9 mouse cellular contexts compared by ENCODE assay signal in the genomic region with DNA sequence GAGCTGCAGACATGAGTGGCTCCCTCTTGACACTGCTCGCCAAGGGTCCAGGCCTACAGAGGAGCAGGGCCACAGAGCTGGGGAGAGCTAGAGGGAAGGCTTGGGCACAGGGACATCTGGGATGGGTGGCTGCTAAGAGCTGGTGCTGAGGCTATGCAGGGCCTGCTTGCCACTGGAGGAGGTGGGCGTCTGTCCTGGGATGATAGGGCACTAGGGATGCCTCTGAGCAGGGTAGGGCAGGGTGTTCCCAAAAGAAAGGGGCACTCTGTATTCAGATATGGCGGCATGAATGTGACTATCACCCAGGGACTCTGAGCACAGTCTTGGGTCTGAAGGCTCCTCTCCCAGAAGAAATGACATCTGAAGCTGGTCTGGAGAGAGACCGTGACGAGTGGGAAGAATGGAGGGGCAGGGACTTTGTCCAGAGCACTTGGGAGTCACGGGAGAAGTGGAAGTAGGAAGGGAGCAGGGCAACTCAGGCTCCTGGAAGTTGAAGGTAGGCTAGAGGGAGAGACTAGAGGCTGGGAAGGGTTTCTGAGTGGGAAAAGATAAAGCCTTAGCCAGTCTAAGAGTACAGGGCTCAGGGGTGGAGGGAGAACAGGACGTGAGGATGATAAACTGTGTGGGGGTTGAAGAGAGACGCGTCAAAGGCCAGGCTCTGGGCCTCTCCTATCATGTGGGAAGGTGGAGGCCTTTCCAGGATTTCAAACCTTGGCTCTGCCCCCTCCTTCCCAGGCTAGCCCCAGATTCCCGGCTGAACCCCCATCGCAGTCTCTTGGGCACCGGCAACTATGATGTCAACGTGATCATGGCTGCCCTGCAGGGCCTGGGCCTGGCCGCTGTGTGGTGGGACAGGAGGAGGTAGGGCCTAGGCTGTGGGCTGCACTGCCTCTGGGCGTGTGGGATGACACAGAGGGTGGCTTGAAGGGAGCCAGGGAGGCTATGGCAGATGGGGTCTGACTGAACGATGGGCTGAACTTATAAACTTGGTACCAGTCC. TPM values are rescaled to one million over a fixed set of nuclear protein-coding genes. Genes with fewer than 3 reads are reported as not detected.
DNase-seq lines count a peak whose midpoint lies in the region; ATAC-seq and TF ChIP-seq lines count a peak whose summit lies in the region.
"Had no signal": no experiment of that assay in that cellular context is flagged by ENCODE, and none has a peak within 500 bp of the region (broad histone marks: within the 10 kb centered on the region; RNA-seq: fewer than 3 reads in every experiment).

No protein-coding gene starts in this region.

- H3K9me3 ChIP-seq in forebrain, embryonic 15.5 days, result no peaks in the 10 kb centered on the region
- H3K9me3 ChIP-seq in midbrain, embryonic 10.5 days (replicated peaks), result no peaks in the 10 kb centered on the region
- no peaks in the 10 kb centered on the region for H3K9me3 ChIP-seq in kidney, embryonic 16.5 days (ENCODE audit: low read length)

- no peak for TF ChIP-seq POLR2A in cortical plate, adult 2 months (IDR thresholded peaks at IDR 0.05; ENCODE audit: extremely low read depth, insufficient read depth, low read length)

- peak overlapping the region; percentile 54; the same call in 1 of the 2 replicates for H3K4me2 ChIP-seq in forebrain, embryonic 15.5 days (replicated peaks)
- no peak overlapping the region for H3K4me2 ChIP-seq in kidney, embryonic 16.5 days (replicated peaks; ENCODE audit: low read depth, low read length)

- H3K27ac ChIP-seq in cortical plate, adult 2 months (ENCODE audit: insufficient read depth, low read length), result peak overlapping the region; percentile 40; the same call in 1 of the 2 replicates
- peak overlapping the region; percentile 92 for H3K27ac ChIP-seq in forebrain, embryonic 15.5 days (replicated peaks)
- peak overlapping the region; percentile 88 for H3K27ac ChIP-seq in midbrain, embryonic 10.5 days (replicated peaks)
- no peak overlapping the region for H3K27ac ChIP-seq in kidney, embryonic 16.5 days (ENCODE audit: low read length)

- no peak for TF ChIP-seq CTCF in cortical plate, adult 2 months (IDR thresholded peaks at IDR 0.05; ENCODE audit: extremely low read depth, insufficient read depth, low read length)

- peak; percentile 5 to 18 for DNase-seq in layer of hippocampus, adult 8-10 months (ENCODE audit: low spot score in 2 of 2)
- DNase-seq in layer of hippocampus, adult 18-20 months (ENCODE audit: low spot score in 2 of 2), result no peak
- DNase-seq in midbrain, embryonic 10.5 days (ENCODE audit: low spot score), result no peak
- DNase-seq in adrenal gland, postnatal 10 days, result no peak
- DNase-seq in left cerebral cortex, adult 11 months (ENCODE audit: low spot score), result no peak

- no peak for ATAC-seq in forebrain, embryonic 15.5 days (replicated peaks)
- ATAC-seq in kidney, embryonic 16.5 days (ENCODE audit: low FRiP score, low TSS enrichment), result no peak
- ATAC-seq: Patski had no signal

- no peak overlapping the region for H3K4me3 ChIP-seq in cortical plate, adult 2 months (ENCODE audit: insufficient read depth, low read length)
- H3K4me3 ChIP-seq in forebrain, embryonic 15.5 days, result no peak overlapping the region
- H3K4me3 ChIP-seq in midbrain, embryonic 10.5 days, result peak overlapping the region; percentile 64; the same call in 1 of the 2 replicates
- H3K4me3 ChIP-seq in kidney, embryonic 16.5 days (ENCODE audit: low read length), result no peak overlapping the region

- H3K36me3 ChIP-seq in forebrain, embryonic 15.5 days, result no peaks in the 10 kb centered on the region
- H3K36me3 ChIP-seq in midbrain, embryonic 10.5 days, result no peaks in the 10 kb centered on the region
- no peaks in the 10 kb centered on the region for H3K36me3 ChIP-seq in kidney, embryonic 16.5 days (ENCODE audit: insufficient read depth, low read length)

- H3K9ac ChIP-seq in forebrain, embryonic 15.5 days (replicated peaks), result no peak overlapping the region
- H3K9ac ChIP-seq in kidney, embryonic 16.5 days (replicated peaks; ENCODE audit: low read length), result no peak overlapping the region

- H3K4me1 ChIP-seq in cortical plate, adult 2 months (ENCODE audit: control insufficient read depth, insufficient read depth, low read length), result 0 out of 2 replicates have a peak, but pooled peaks cover 2% of the 10 kb centered on the region
- peaks cover 54% of the 10 kb centered on the region for H3K4me1 ChIP-seq in forebrain, embryonic 15.5 days
- H3K4me1 ChIP-seq in midbrain, embryonic 10.5 days, result peaks cover 81% of the 10 kb centered on the region
- H3K4me1 ChIP-seq in kidney, embryonic 16.5 days (ENCODE audit: insufficient read depth, low read length), result peaks cover 9% of the 10 kb centered on the region

- 91% methylated on average over 16 of the region's 16 CpGs for WGBS in forebrain, embryonic 15.5 days
- 88% methylated on average over 16 of the region's 16 CpGs for WGBS in midbrain, embryonic 10.5 days
- 88% methylated on average over 16 of the region's 16 CpGs for WGBS in kidney, embryonic 16.5 days

- no peaks in the 10 kb centered on the region for H3K27me3 ChIP-seq in forebrain, embryonic 15.5 days
- peaks cover 12% of the 10 kb centered on the region for H3K27me3 ChIP-seq in midbrain, embryonic 10.5 days (ENCODE audit: low read depth, poor library complexity, severe bottlenecking)
- peaks cover 6% of the 10 kb centered on the region; the same call in 1 of the 2 replicates for H3K27me3 ChIP-seq in kidney, embryonic 16.5 days (ENCODE audit: insufficient read depth, low read length)

RNA-seq across cellular contexts. Expression of a gene that starts 2.2 kb away (rescaled TPM):
- 100 to 1,000 TPM in 2 of 4 experiments, 10 to 100 TPM in 2; 97.1 to 114 (median 103) TPM for total RNA-seq in layer of hippocampus, adult 8-10 months (2022)
- total RNA-seq in layer of hippocampus, adult 18-20 months (2021), result 100 to 1,000 TPM in 1 of 2 experiments, 10 to 100 TPM in 1; 86.1 to 100 TPM
- 232 and 256 TPM in 2 replicates for polyA plus RNA-seq in cortical plate, adult 2 months (2012; rRNA removed)
- polyA plus RNA-seq in forebrain, embryonic 15.5 days (2015; fragmentation: Nextera tagmentation; extraction: Ambion mirVana), result 52.5 and 56.6 TPM in 2 replicates
- polyA plus RNA-seq in midbrain, embryonic 10.5 days (2016; fragmentation: Nextera tagmentation; extraction: Ambion mirVana), result 71.6 and 76.8 TPM in 2 replicates
- total RNA-seq in adrenal gland, postnatal 10 days (2021), result 10 to 100 TPM; 42.2 to 52.0 TPM
- polyA plus RNA-seq in kidney, embryonic 16.5 days (2015; fragmentation: Nextera tagmentation; extraction: Ambion mirVana), result 88.1 and 89.5 TPM in 2 replicates

RNA-seq across cellular contexts. Expression of a gene that starts 4.8 kb away (rescaled TPM):
- 10 to 100 TPM; 11.1 to 13.6 (median 12.4) TPM for total RNA-seq in layer of hippocampus, adult 8-10 months (2022)
- 10 to 100 TPM; 13.0 TPM for total RNA-seq in layer of hippocampus, adult 18-20 months (2021)
- 8.2 and 8.7 TPM in 2 replicates for polyA plus RNA-seq in cortical plate, adult 2 months (2012; rRNA removed)
- 4.3 and 5.8 TPM in 2 replicates for polyA plus RNA-seq in forebrain, embryonic 15.5 days (2015; fragmentation: Nextera tagmentation; extraction: Ambion mirVana)
- 0.99 and 2.0 TPM in 2 replicates for polyA plus RNA-seq in midbrain, embryonic 10.5 days (2016; fragmentation: Nextera tagmentation; extraction: Ambion mirVana)
- total RNA-seq in adrenal gland, postnatal 10 days (2021), result 10 to 100 TPM in 1 of 2 experiments, 1 to 10 TPM in 1; 8.4 to 14.5 TPM
- 6.9 and 7.7 TPM in 2 replicates for polyA plus RNA-seq in kidney, embryonic 16.5 days (2015; fragmentation: Nextera tagmentation; extraction: Ambion mirVana)
- polyA plus RNA-seq: Patski had no signal

RNA-seq across cellular contexts. Expression of a gene that starts 26.4 kb away (rescaled TPM):
- 100 to 1,000 TPM; 201 to 225 (median 215) TPM for total RNA-seq in layer of hippocampus, adult 8-10 months (2022)
- total RNA-seq in layer of hippocampus, adult 18-20 months (2021), result 100 to 1,000 TPM; 235 to 245 TPM
- 297 and 308 TPM in 2 replicates for polyA plus RNA-seq in cortical plate, adult 2 months (2012; rRNA removed)
- polyA plus RNA-seq in forebrain, embryonic 15.5 days (2015; fragmentation: Nextera tagmentation; extraction: Ambion mirVana), result 133 and 138 TPM in 2 replicates
- polyA plus RNA-seq in midbrain, embryonic 10.5 days (2016; fragmentation: Nextera tagmentation; extraction: Ambion mirVana), result 104 and 108 TPM in 2 replicates
- total RNA-seq in adrenal gland, postnatal 10 days (2021), result 10 to 100 TPM; 88.8 to 91.1 TPM
- polyA plus RNA-seq in kidney, embryonic 16.5 days (2015; fragmentation: Nextera tagmentation; extraction: Ambion mirVana), result 117 and 127 TPM in 2 replicates

RNA-seq across cellular contexts. Expression of a gene that starts 26.4 kb away (rescaled TPM):
- 10 to 100 TPM; 15.5 to 21.6 (median 19.0) TPM for total RNA-seq in layer of hippocampus, adult 8-10 months (2022)
- 10 to 100 TPM; 16.2 to 17.6 TPM for total RNA-seq in layer of hippocampus, adult 18-20 months (2021)
- polyA plus RNA-seq in cortical plate, adult 2 months (2012; rRNA removed), result 27.0 and 29.4 TPM in 2 replicates
- polyA plus RNA-seq in forebrain, embryonic 15.5 days (2015; fragmentation: Nextera tagmentation; extraction: Ambion mirVana), result 30.2 and 30.5 TPM in 2 replicates
- 20.5 and 27.6 TPM in 2 replicates for polyA plus RNA-seq in midbrain, embryonic 10.5 days (2016; fragmentation: Nextera tagmentation; extraction: Ambion mirVana)
- total RNA-seq in adrenal gland, postnatal 10 days (2021), result 10 to 100 TPM; 12.4 to 16.0 TPM
- polyA plus RNA-seq in kidney, embryonic 16.5 days (2015; fragmentation: Nextera tagmentation; extraction: Ambion mirVana), result 15.4 and 17.8 TPM in 2 replicates

RNA-seq across cellular contexts. Expression of a gene that starts 41.2 kb away (rescaled TPM):
- 100 to 1,000 TPM; 278 to 302 (median 291) TPM for total RNA-seq in layer of hippocampus, adult 8-10 months (2022)
- 100 to 1,000 TPM; 336 to 349 TPM for total RNA-seq in layer of hippocampus, adult 18-20 months (2021)
- polyA plus RNA-seq in cortical plate, adult 2 months (2012; rRNA removed), result 190 and 192 TPM in 2 replicates
- 15.6 and 15.7 TPM in 2 replicates for polyA plus RNA-seq in forebrain, embryonic 15.5 days (2015; fragmentation: Nextera tagmentation; extraction: Ambion mirVana)
- 2.4 and 3.5 TPM in 2 replicates for polyA plus RNA-seq in midbrain, embryonic 10.5 days (2016; fragmentation: Nextera tagmentation; extraction: Ambion mirVana)
- total RNA-seq in adrenal gland, postnatal 10 days (2021), result 10 to 100 TPM in 1 of 2 experiments, 1 to 10 TPM in 1; 5.5 to 10.0 TPM
- 0.25 and 0.32 TPM in 2 replicates for polyA plus RNA-seq in kidney, embryonic 16.5 days (2015; fragmentation: Nextera tagmentation; extraction: Ambion mirVana)

Comparison
In these comparisons a context has a peak if more than half of its experiments do, and no peak if none do; other contexts are left out.
1. DNase-seq: peak in layer of hippocampus, adult 8-10 months (2 of 2); none in layer of hippocampus, adult 18-20 months (0 of 2), midbrain, embryonic 10.5 days (single experiment), adrenal gland, postnatal 10 days (single experiment) and left cerebral cortex, adult 11 months (single experiment).